In genomic region chr8:120502428-120502827, GRCm38 (mm10) we compare ENCODE assay signal across 15 mouse cellular contexts.
DNase-seq lines count a peak whose midpoint lies in the region; ATAC-seq and TF ChIP-seq lines count a peak whose summit lies in the region.
"Had no signal": no experiment of that assay in that cellular context is flagged by ENCODE, and none has a peak within 500 bp of the region (broad histone marks: within the 10 kb centered on the region; RNA-seq: fewer than 3 reads in every experiment).

No protein-coding gene starts in this region.

- TF ChIP-seq CTCF in hindbrain, postnatal 0 days (IDR thresholded peaks at IDR 0.05; ENCODE audit: low read depth), result no peak
- no peak for TF ChIP-seq CTCF in G1E (IDR thresholded peaks at IDR 0.05; ENCODE audit: low read depth, low read length)

- WGBS in hindbrain, embryonic 10.5 days, result 59% methylated on average over 5 of the region's 5 CpGs
- 57% methylated on average over 5 of the region's 5 CpGs for WGBS in hindbrain, postnatal 0 days
- 52% methylated on average over 5 of the region's 5 CpGs for WGBS in forebrain, embryonic 15.5 days

- H3K27me3 ChIP-seq in hindbrain, embryonic 10.5 days (ENCODE audit: insufficient read depth, poor library complexity, severe bottlenecking), result peaks cover 73% of the 10 kb centered on the region
- no peaks in the 10 kb centered on the region for H3K27me3 ChIP-seq in hindbrain, postnatal 0 days (ENCODE audit: insufficient read depth, low read length)
- peaks cover 20% of the 10 kb centered on the region for H3K27me3 ChIP-seq in G1E (ENCODE audit: insufficient read depth, low read length)
- no peaks in the 10 kb centered on the region for H3K27me3 ChIP-seq in megakaryocyte, embryonic 14.5 days (replicated peaks)
- no peaks in the 10 kb centered on the region for H3K27me3 ChIP-seq in forebrain, embryonic 15.5 days
- H3K27me3 ChIP-seq: Patski had no signal

- H3K9ac ChIP-seq in hindbrain, postnatal 0 days (replicated peaks; ENCODE audit: low read length), result no peak overlapping the region
- H3K9ac ChIP-seq in forebrain, embryonic 15.5 days (replicated peaks), result no peak overlapping the region

- no peaks in the 10 kb centered on the region for H3K36me3 ChIP-seq in hindbrain, embryonic 10.5 days
- no peaks in the 10 kb centered on the region for H3K36me3 ChIP-seq in hindbrain, postnatal 0 days (ENCODE audit: insufficient read depth, low read length)
- H3K36me3 ChIP-seq in G1E (replicated peaks), result peaks cover 54% of the 10 kb centered on the region
- peaks cover 89% of the 10 kb centered on the region for H3K36me3 ChIP-seq in megakaryocyte, embryonic 14.5 days (replicated peaks; ENCODE audit: low read length)
- no peaks in the 10 kb centered on the region for H3K36me3 ChIP-seq in forebrain, embryonic 15.5 days

- no peak for ATAC-seq in hindbrain, postnatal 0 days
- ATAC-seq in G1E (ENCODE audit: extremely low read depth, insufficient number of reproducible peaks, low FRiP score, poor library complexity, severe bottlenecking), result no peak
- ATAC-seq in hematopoietic stem cell, adult 5-6 weeks (replicated peaks in 1 of 2; ENCODE audit: insufficient read depth in 1 of 2, low FRiP score in 2 of 2, low TSS enrichment in 1 of 2, low read depth in 1 of 2, poor library complexity in 2 of 2, severe bottlenecking in 2 of 2), result 0 out of 4 replicates have a peak, but pooled peaks have one; percentile 12 to 24
- no peak for ATAC-seq in forebrain, embryonic 15.5 days (replicated peaks)
- ATAC-seq: Patski had no signal

- peaks cover 100% of the 10 kb centered on the region for H3K4me1 ChIP-seq in hindbrain, embryonic 10.5 days (replicated peaks)
- H3K4me1 ChIP-seq in hindbrain, postnatal 0 days (ENCODE audit: insufficient read depth, low read length), result peaks cover 41% of the 10 kb centered on the region
- H3K4me1 ChIP-seq in G1E (ENCODE audit: insufficient read depth, low read depth, low read length), result peaks cover 93% of the 10 kb centered on the region
- H3K4me1 ChIP-seq in megakaryocyte, embryonic 14.5 days, result peaks cover 100% of the 10 kb centered on the region
- peaks cover 93% of the 10 kb centered on the region for H3K4me1 ChIP-seq in forebrain, embryonic 15.5 days

- no peak overlapping the region for H3K4me2 ChIP-seq in hindbrain, postnatal 0 days (ENCODE audit: low read depth, low read length)
- no peak overlapping the region for H3K4me2 ChIP-seq in forebrain, embryonic 15.5 days (replicated peaks)

- H3K9me3 ChIP-seq in hindbrain, embryonic 10.5 days, result no peaks in the 10 kb centered on the region
- no peaks in the 10 kb centered on the region for H3K9me3 ChIP-seq in hindbrain, postnatal 0 days (ENCODE audit: low read length)
- H3K9me3 ChIP-seq in G1E (replicated peaks), result no peaks in the 10 kb centered on the region
- no peaks in the 10 kb centered on the region for H3K9me3 ChIP-seq in megakaryocyte, embryonic 14.5 days
- no peaks in the 10 kb centered on the region for H3K9me3 ChIP-seq in forebrain, embryonic 15.5 days

- no peak for DNase-seq in hindbrain, embryonic 10.5 days (ENCODE audit: low spot score)
- DNase-seq in hindbrain, postnatal 0 days (ENCODE audit: low spot score), result no peak
- peak; percentile 39 for DNase-seq in G1E (ENCODE audit: low spot score)
- DNase-seq in T-cell, adult 2 months (ENCODE audit: low spot score), result no peak
- DNase-seq: cerebellum, adult 11-12 months; heart, postnatal 14 days; kidney, adult 11 months; kidney, postnatal 36 days; retina, postnatal 1 day; thymus, adult 18-20 months had no signal

- H3K4me3 ChIP-seq in hindbrain, embryonic 10.5 days, result no peak overlapping the region
- no peak overlapping the region for H3K4me3 ChIP-seq in hindbrain, postnatal 0 days (ENCODE audit: low read length)
- no peak overlapping the region for H3K4me3 ChIP-seq in G1E (ENCODE audit: low read depth, low read length)
- H3K4me3 ChIP-seq in megakaryocyte, embryonic 14.5 days (replicated peaks), result peak overlapping the region; percentile 69
- no peak overlapping the region for H3K4me3 ChIP-seq in forebrain, embryonic 15.5 days
- H3K4me3 ChIP-seq: erythroblast, embryonic 14.5 days had no signal

- peak overlapping the region; percentile 53; the same call in 1 of the 2 replicates for H3K27ac ChIP-seq in hindbrain, embryonic 10.5 days
- no peak overlapping the region for H3K27ac ChIP-seq in hindbrain, postnatal 0 days
- H3K27ac ChIP-seq in forebrain, embryonic 15.5 days (replicated peaks), result no peak overlapping the region

Comparison
In these comparisons a context has a peak if more than half of its experiments do, and no peak if none do; other contexts are left out.
1. ATAC-seq: peak in hematopoietic stem cell, adult 5-6 weeks (2 of 2); none in hindbrain, postnatal 0 days (single experiment), G1E (single experiment) and forebrain, embryonic 15.5 days (single experiment).